Mouse (Mus musculus): ENCODE measurements around the gene 1300017J02Rik. TPM values are rescaled to one million over a fixed set of nuclear protein-coding genes. Genes with fewer than 3 reads are reported as not detected.

Gene 1300017J02Rik
- total RNA-seq, 2 experiments from 2014 or later: 0.23 to 0.48 TPM

- DNase-seq: peak; percentile 12
These were observed 92.0 kb downstream of the 1300017J02Rik start for GRCm38 (mm10) chr9:103212654-103213420.

- DNase-seq: no peak
These were observed 96.0 kb downstream of the 1300017J02Rik start for GRCm38 (mm10) chr9:103208802-103209423.

DNA sequence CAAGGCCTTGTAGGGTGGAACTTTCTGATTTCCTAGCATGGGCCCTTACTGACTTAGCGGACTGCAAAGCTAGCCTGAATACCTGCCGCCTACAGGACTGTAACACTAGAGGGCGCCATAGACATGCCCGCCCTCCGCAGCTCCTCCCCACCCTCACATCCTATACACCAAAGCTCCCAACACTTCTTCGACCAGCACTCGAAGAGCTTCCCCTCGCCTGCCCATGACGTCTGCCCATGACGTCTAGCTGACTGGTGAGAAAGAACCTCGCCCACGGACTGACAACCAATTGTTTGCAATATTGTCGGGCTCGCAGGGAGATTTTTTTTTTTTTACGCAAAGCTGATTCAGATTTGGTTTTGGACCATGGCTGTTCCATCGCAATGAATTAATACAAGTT, 97.0 kb downstream of the 1300017J02Rik start:
- DNase-seq: peak; percentile 75

DNA sequence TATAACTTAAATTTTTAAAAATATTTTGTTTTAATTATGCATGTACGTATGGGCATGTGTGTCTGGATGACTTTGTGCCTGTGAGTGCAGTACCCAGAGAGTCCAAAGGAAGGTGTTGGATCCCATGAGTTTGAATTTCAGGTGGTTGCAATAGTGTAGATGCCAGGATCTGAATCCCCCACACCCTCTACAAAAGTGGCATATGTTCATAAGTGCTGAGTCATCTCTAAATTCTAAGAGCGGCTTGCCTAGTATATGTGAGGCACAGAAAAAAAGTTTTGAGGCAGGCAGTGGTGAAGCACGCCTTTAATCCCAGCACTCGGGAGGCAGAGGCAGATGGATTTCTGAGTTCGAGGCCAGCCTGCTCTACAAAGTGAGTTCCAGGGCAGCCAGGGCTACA, 99.1 kb downstream of the 1300017J02Rik start:
- DNase-seq: no peak

DNA sequence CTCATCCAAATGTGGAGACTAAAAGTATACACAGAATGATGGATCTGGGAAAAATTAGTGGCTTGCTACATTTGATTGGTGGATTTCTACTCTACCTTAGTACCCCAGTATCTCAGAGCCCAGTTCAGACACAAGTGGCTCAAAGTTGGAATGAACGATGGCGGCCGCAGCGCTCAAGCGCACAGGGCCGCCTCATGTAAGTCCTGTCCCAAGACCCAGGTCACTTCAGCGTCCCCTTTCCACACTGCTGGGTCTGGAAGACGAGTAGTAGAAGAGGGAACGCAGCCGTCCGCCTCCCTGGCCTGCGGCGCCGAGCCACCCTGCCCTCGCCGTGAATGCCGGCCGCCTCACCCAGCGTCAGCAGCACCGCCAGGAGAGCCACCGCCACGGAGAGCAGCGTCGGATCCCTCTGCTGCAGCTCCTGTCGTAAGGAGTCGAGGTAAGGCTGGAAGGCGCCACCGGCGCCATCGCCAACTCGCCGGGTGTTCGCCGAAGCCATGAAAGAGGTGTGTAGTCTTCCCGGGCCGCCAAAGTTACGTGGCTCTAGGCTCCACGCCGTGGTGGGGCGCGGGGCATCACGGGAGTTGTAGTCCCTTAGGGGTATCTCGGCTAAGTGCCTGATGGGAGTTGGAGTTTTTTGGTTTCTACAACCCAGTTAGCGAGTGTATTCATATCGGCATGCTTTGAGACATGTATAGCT, 103.2 kb downstream of the 1300017J02Rik start, which contains the start of gene Srprb:
Gene Srprb (minus strand): TSS at position 577 of the 700 bp plus-strand sequence.
- peak; percentile 94 for DNase-seq

Other genes starting within 250 kb of the 1300017J02Rik start
- gene Rab6b, start 193.3 kb downstream of the 1300017J02Rik start, total RNA-seq (2021): 1 to 10 TPM; 1.3 to 1.4 TPM
- gene Srprb, start 102.9 kb downstream of the 1300017J02Rik start, total RNA-seq (2021): 10 to 100 TPM; 24.9 to 26.7 TPM
- 1 to 10 TPM; 4.9 to 6.7 TPM for gene Gm20425, start 74.8 kb downstream of the 1300017J02Rik start, total RNA-seq (2021)
- gene Trf, start 74.6 kb downstream of the 1300017J02Rik start, total RNA-seq (2021): 10 to 100 TPM; 19.2 to 21.1 TPM
- gene Topbp1, start 133 bp upstream of the 1300017J02Rik start, total RNA-seq (2021): 10 to 100 TPM; 58.6 to 65.2 TPM
- gene Cdv3, start 60.8 kb upstream of the 1300017J02Rik start, total RNA-seq (2021): 100 to 1,000 TPM; 143 to 145 TPM
- gene Bfsp2, start 175.3 kb upstream of the 1300017J02Rik start, total RNA-seq (2021): under 1 TPM; 0.38 to 0.88 TPM